8 mouse cellular contexts compared by ENCODE assay signal in the genomic region with DNA sequence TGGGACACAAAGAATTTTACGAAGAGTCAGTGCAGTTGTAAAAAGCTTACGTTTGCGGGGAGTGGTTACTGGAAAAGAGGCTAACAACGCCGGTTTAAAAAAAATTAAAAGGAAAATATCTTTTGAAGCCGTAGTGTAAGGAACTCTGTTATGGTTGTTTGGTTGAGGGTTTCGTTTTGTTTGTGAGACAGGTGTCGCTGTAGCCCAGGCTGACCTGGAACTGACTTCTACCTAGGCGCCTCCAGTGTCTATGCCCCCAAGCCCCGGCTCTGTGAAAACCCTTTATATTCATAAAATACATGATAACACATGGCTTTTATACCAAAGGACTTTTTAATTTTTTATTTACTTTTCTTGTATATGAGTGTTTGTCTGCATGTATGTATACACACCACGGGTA. TPM values are rescaled to one million over a fixed set of nuclear protein-coding genes. Genes with fewer than 3 reads are reported as not detected.
DNase-seq lines count a peak whose midpoint lies in the region; ATAC-seq lines count a peak whose summit lies in the region.

No protein-coding gene starts in this region.

- H3K27me3 ChIP-seq in forebrain, embryonic 14.5 days (replicated peaks; ENCODE audit: control insufficient read depth, insufficient read depth, low read length): no peaks in the 10 kb centered on the region
- H3K27me3 ChIP-seq in limb, embryonic 10.5 days (ENCODE audit: low read depth, poor library complexity, severe bottlenecking): no peaks in the 10 kb centered on the region
- no peaks in the 10 kb centered on the region for H3K27me3 ChIP-seq in midbrain, embryonic 15.5 days (replicated peaks)

- H3K4me2 ChIP-seq in forebrain, embryonic 14.5 days (ENCODE audit: low read length): peak overlapping the region; percentile 65
- peak overlapping the region; percentile 82 for H3K4me2 ChIP-seq in midbrain, embryonic 15.5 days

- WGBS in forebrain, embryonic 14.5 days: 3% methylated on average over 11 of the region's 11 CpGs
- WGBS in limb, embryonic 10.5 days: 5% methylated on average over 11 of the region's 11 CpGs
- 2% methylated on average over 11 of the region's 11 CpGs for WGBS in midbrain, embryonic 15.5 days

- peak; percentile 41 for DNase-seq in cerebellum, adult 9-10 months
- no peak for DNase-seq in cerebellum, adult 8-10 months
- DNase-seq in NIH3T3 (ENCODE audit: low read depth): peak; percentile 32
- DNase-seq in forebrain, embryonic 14.5 days (ENCODE audit: low spot score): no peak
- DNase-seq in limb, embryonic 10.5 days (ENCODE audit: low spot score): peak; percentile 42
- no peak for DNase-seq in right cerebral cortex, postnatal 4 days
- no peak for DNase-seq in urinary bladder, postnatal 4 days (ENCODE audit: low spot score in 2 of 2)

- no peaks in the 10 kb centered on the region; the same call in 1 of the 2 replicates for H3K36me3 ChIP-seq in forebrain, embryonic 14.5 days (ENCODE audit: control insufficient read depth, insufficient read depth, low read length)
- H3K36me3 ChIP-seq in limb, embryonic 10.5 days: peaks cover 15% of the 10 kb centered on the region
- H3K36me3 ChIP-seq in midbrain, embryonic 15.5 days (replicated peaks): no peaks in the 10 kb centered on the region

- H3K9ac ChIP-seq in forebrain, embryonic 14.5 days (ENCODE audit: low read length): peak overlapping the region; percentile 58
- peak overlapping the region; percentile 55 for H3K9ac ChIP-seq in midbrain, embryonic 15.5 days

- H3K9me3 ChIP-seq in forebrain, embryonic 14.5 days (replicated peaks; ENCODE audit: control insufficient read depth, low read length): no peaks in the 10 kb centered on the region
- H3K9me3 ChIP-seq in limb, embryonic 10.5 days (replicated peaks): no peaks in the 10 kb centered on the region
- no peaks in the 10 kb centered on the region for H3K9me3 ChIP-seq in midbrain, embryonic 15.5 days

- peak overlapping the region; percentile 49 for H3K4me3 ChIP-seq in forebrain, embryonic 14.5 days (ENCODE audit: low read depth, low read length)
- H3K4me3 ChIP-seq in limb, embryonic 10.5 days: peak overlapping the region; percentile 68
- peak overlapping the region; percentile 85 for H3K4me3 ChIP-seq in midbrain, embryonic 15.5 days

- peaks cover 6% of the 10 kb centered on the region for H3K4me1 ChIP-seq in forebrain, embryonic 14.5 days (ENCODE audit: control insufficient read depth, insufficient read depth, low read length)
- H3K4me1 ChIP-seq in limb, embryonic 10.5 days: peaks cover 19% of the 10 kb centered on the region
- peaks cover 13% of the 10 kb centered on the region for H3K4me1 ChIP-seq in midbrain, embryonic 15.5 days

- H3K27ac ChIP-seq in forebrain, embryonic 14.5 days (ENCODE audit: low read depth, low read length): no peak overlapping the region
- H3K27ac ChIP-seq in limb, embryonic 10.5 days: peak overlapping the region; percentile 86
- peak overlapping the region; percentile 43; the same call in 1 of the 2 replicates for H3K27ac ChIP-seq in midbrain, embryonic 15.5 days

- ATAC-seq in forebrain, embryonic 14.5 days: peak; percentile 53; the same call in 1 of the 2 replicates
- peak; percentile 70 for ATAC-seq in midbrain, embryonic 15.5 days (replicated peaks)

RNA-seq across cellular contexts. Expression of gene Ube2t, which starts 0.5 kb away (rescaled TPM):
- 27.5 and 33.8 TPM in 2 replicates for polyA plus RNA-seq in forebrain, embryonic 14.5 days (2014; fragmentation: Nextera tagmentation; extraction: Ambion mirVana)
- polyA plus RNA-seq in limb, embryonic 10.5 days (2016; fragmentation: Nextera tagmentation; extraction: Ambion mirVana): 50.2 and 51.1 TPM in 2 replicates
- 10.4 and 11.9 TPM in 2 replicates for polyA plus RNA-seq in midbrain, embryonic 15.5 days (2015; fragmentation: Nextera tagmentation; extraction: Ambion mirVana)

RNA-seq across cellular contexts. Expression of gene Ppp1r12b, which starts 7.1 kb away (rescaled TPM):
- 9.4 and 14.9 TPM in 2 replicates for polyA plus RNA-seq in forebrain, embryonic 14.5 days (2014; fragmentation: Nextera tagmentation; extraction: Ambion mirVana)
- polyA plus RNA-seq in limb, embryonic 10.5 days (2016; fragmentation: Nextera tagmentation; extraction: Ambion mirVana): 5.5 and 5.7 TPM in 2 replicates
- 14.1 and 15.7 TPM in 2 replicates for polyA plus RNA-seq in midbrain, embryonic 15.5 days (2015; fragmentation: Nextera tagmentation; extraction: Ambion mirVana)

Comparison
In these comparisons a context has a peak if more than half of its experiments do, and no peak if none do; other contexts are left out.
1. DNase-seq: peak in cerebellum, adult 9-10 months (single experiment), NIH3T3 (single experiment) and limb, embryonic 10.5 days (single experiment); none in cerebellum, adult 8-10 months (single experiment), forebrain, embryonic 14.5 days (single experiment), right cerebral cortex, postnatal 4 days (single experiment) and urinary bladder, postnatal 4 days (0 of 2).
2. Peak in every context shown above with its lines, with median percentiles within 50 percentile points of each other: H3K4me3 ChIP-seq.